Mouse (Mus musculus) splenic B cell, adult 2 months (primary cell): ENCODE data around the gene Chmp4b.

Experiments
- DNase-seq: peaks from one replicate; pipeline ENCODE4 v3.0.0-alpha.2; 2011; ENCODE audit warnings: low read depth, low spot score
- H3K27me3 ChIP-seq: 2 replicates; pipeline ENCODE4 v1.6.1; 2012; ENCODE audit warnings: mild to moderate bottlenecking, low read length, moderate library complexity, mixed read lengths; ENCODE audit not compliant: control insufficient read depth, poor library complexity, insufficient read depth, severe bottlenecking
- H3K36me3 ChIP-seq: 2 replicates; pipeline ENCODE4 v1.6.1; 2012; ENCODE audit warnings: mild to moderate bottlenecking, low read length, moderate library complexity, mixed read lengths; ENCODE audit not compliant: control insufficient read depth, poor library complexity, insufficient read depth, severe bottlenecking

Gene Chmp4b

GRCm38 (mm10) chr2:154707830-154708385, 56.4 kb downstream of the Chmp4b start:
- no peak for DNase-seq
- H3K27me3 ChIP-seq = no peaks in the 10 kb centered on the region
- H3K36me3 ChIP-seq = no peaks in the 10 kb centered on the region

GRCm38 (mm10) chr2:154711701-154712100, 60.2 kb downstream of the Chmp4b start:
- no peak for DNase-seq
- Histone ChIP-seq H3K27me3 (no peaks in the 10 kb centered on the region), H3K36me3 (no peaks in the 10 kb centered on the region)

GRCm38 (mm10) chr2:154712271-154712677, 60.8 kb downstream of the Chmp4b start:
- peak; percentile 75 for DNase-seq
- Histone ChIP-seq H3K36me3 (no peaks in the 10 kb centered on the region), H3K27me3 (no peaks in the 10 kb centered on the region)

- peak; percentile 49 for DNase-seq
- Histone ChIP-seq H3K27me3 (no peaks in the 10 kb centered on the region), H3K36me3 (no peaks in the 10 kb centered on the region)
Measured at GRCm38 (mm10) chr2:154713083-154713482, 61.6 kb downstream of the Chmp4b start.

GRCm38 (mm10) chr2:154713964-154714363, 62.5 kb downstream of the Chmp4b start:
- H3K27me3 ChIP-seq = no peaks in the 10 kb centered on the region
- H3K36me3 ChIP-seq = no peaks in the 10 kb centered on the region

GRCm38 (mm10) chr2:154716586-154716985, 65.1 kb downstream of the Chmp4b start:
- DNase-seq = no peak
- H3K27me3 ChIP-seq = no peaks in the 10 kb centered on the region
- no peaks in the 10 kb centered on the region for H3K36me3 ChIP-seq

More at GRCm38 (mm10) chr2:154713964-154714363, 62.5 kb downstream of the Chmp4b start:
- DNase-seq = no peak

GRCm38 (mm10) chr2:154717081-154717480, 65.6 kb downstream of the Chmp4b start:
- Histone ChIP-seq H3K36me3 (no peaks in the 10 kb centered on the region), H3K27me3 (no peaks in the 10 kb centered on the region)
- no peak for DNase-seq

- no peaks in the 10 kb centered on the region for H3K36me3 ChIP-seq
- no peak for DNase-seq
- H3K27me3 ChIP-seq = no peaks in the 10 kb centered on the region
Measured at GRCm38 (mm10) chr2:154718855-154719556, 67.5 kb downstream of the Chmp4b start.

GRCm38 (mm10) chr2:154720315-154720714, 68.8 kb downstream of the Chmp4b start:
- H3K36me3 ChIP-seq = no peaks in the 10 kb centered on the region
- DNase-seq = no peak
- H3K27me3 ChIP-seq = no peaks in the 10 kb centered on the region

GRCm38 (mm10) chr2:154723473-154723872, 72.0 kb downstream of the Chmp4b start:
- Histone ChIP-seq H3K36me3 (no peaks in the 10 kb centered on the region), H3K27me3 (no peaks in the 10 kb centered on the region)
- no peak for DNase-seq

- DNase-seq = no peak
- Histone ChIP-seq H3K36me3 (no peaks in the 10 kb centered on the region), H3K27me3 (no peaks in the 10 kb centered on the region)
Measured at GRCm38 (mm10) chr2:154729737-154730136, 78.2 kb downstream of the Chmp4b start.

- no peaks in the 10 kb centered on the region for H3K27me3 ChIP-seq
- no peak for DNase-seq
- no peaks in the 10 kb centered on the region for H3K36me3 ChIP-seq
Measured at GRCm38 (mm10) chr2:154730841-154731240, 79.3 kb downstream of the Chmp4b start.

GRCm38 (mm10) chr2:154731916-154732315, 80.4 kb downstream of the Chmp4b start:
- no peaks in the 10 kb centered on the region for H3K27me3 ChIP-seq
- H3K36me3 ChIP-seq = no peaks in the 10 kb centered on the region
- DNase-seq = no peak

GRCm38 (mm10) chr2:154732503-154733141, 81.1 kb downstream of the Chmp4b start:
- H3K27me3 ChIP-seq = no peaks in the 10 kb centered on the region
- peak; percentile 26 for DNase-seq
- no peaks in the 10 kb centered on the region for H3K36me3 ChIP-seq

- H3K27me3 ChIP-seq = no peaks in the 10 kb centered on the region
- no peak for DNase-seq
- no peaks in the 10 kb centered on the region for H3K36me3 ChIP-seq
Measured at GRCm38 (mm10) chr2:154734977-154735376, 83.5 kb downstream of the Chmp4b start.
